ENCODE assay signal across 8 mouse cellular contexts in genomic region chr2:30927844-30928628, GRCm38 (mm10). TPM values are rescaled to one million over a fixed set of nuclear protein-coding genes. Genes with fewer than 3 reads are reported as not detected.
DNase-seq lines count a peak whose midpoint lies in the region; ATAC-seq and TF ChIP-seq lines count a peak whose summit lies in the region.

No protein-coding gene starts in this region.

- H3K4me2 ChIP-seq in intestine, embryonic 14.5 days (ENCODE audit: low read length) = no peak overlapping the region
- H3K4me2 ChIP-seq in limb, embryonic 13.5 days (replicated peaks) = no peak overlapping the region
- H3K4me2 ChIP-seq in midbrain, postnatal 0 days (ENCODE audit: low read depth, low read length, poor library complexity, severe bottlenecking) = no peak overlapping the region

- no peaks in the 10 kb centered on the region for H3K36me3 ChIP-seq in intestine, embryonic 14.5 days (ENCODE audit: control insufficient read depth, insufficient read depth, low read length)
- H3K36me3 ChIP-seq in limb, embryonic 13.5 days = no peaks in the 10 kb centered on the region
- no peaks in the 10 kb centered on the region for H3K36me3 ChIP-seq in midbrain, postnatal 0 days (ENCODE audit: insufficient read depth, low read length)

- H3K27me3 ChIP-seq in intestine, embryonic 14.5 days (replicated peaks; ENCODE audit: control insufficient read depth, insufficient read depth, low read length) = no peaks in the 10 kb centered on the region
- no peaks in the 10 kb centered on the region for H3K27me3 ChIP-seq in limb, embryonic 13.5 days
- H3K27me3 ChIP-seq in midbrain, postnatal 0 days (ENCODE audit: insufficient read depth, low read length) = no peaks in the 10 kb centered on the region

- H3K4me3 ChIP-seq in intestine, embryonic 14.5 days (ENCODE audit: low read depth, low read length) = no peak overlapping the region
- no peak overlapping the region for H3K4me3 ChIP-seq in limb, embryonic 13.5 days
- no peak overlapping the region for H3K4me3 ChIP-seq in midbrain, postnatal 0 days (ENCODE audit: low read depth, low read length)

- WGBS in intestine, embryonic 14.5 days = 18% methylated on average over 13 of the region's 14 CpGs
- 21% methylated on average over 14 of the region's 14 CpGs for WGBS in limb, embryonic 13.5 days
- 25% methylated on average over 14 of the region's 14 CpGs for WGBS in midbrain, postnatal 0 days

- no peaks in the 10 kb centered on the region for H3K9me3 ChIP-seq in intestine, embryonic 14.5 days (ENCODE audit: control insufficient read depth, low read length)
- no peaks in the 10 kb centered on the region for H3K9me3 ChIP-seq in limb, embryonic 13.5 days
- H3K9me3 ChIP-seq in midbrain, postnatal 0 days (ENCODE audit: low read length) = no peaks in the 10 kb centered on the region

- TF ChIP-seq CTCF in midbrain, postnatal 0 days (IDR thresholded peaks at IDR 0.05) = peak; percentile 93

- peak; percentile 87 for DNase-seq in CD4-positive, CD25-positive, alpha-beta regulatory T cell, adult 2 months (ENCODE audit: low read depth, low spot score)
- peak; percentile 91 for DNase-seq in gastrocnemius, postnatal 10 days
- peak; percentile 92 for DNase-seq in intestine, embryonic 14.5 days (ENCODE audit: low spot score)
- DNase-seq in midbrain, postnatal 0 days (ENCODE audit: low spot score) = peak; percentile 88
- DNase-seq in spleen, postnatal 10 days (ENCODE audit: low spot score in 2 of 2) = peak; percentile 81 to 91

- H3K27ac ChIP-seq in intestine, embryonic 14.5 days (ENCODE audit: low read depth) = no peak overlapping the region; the same call in 1 of the 2 replicates
- H3K27ac ChIP-seq in limb, embryonic 13.5 days = no peak overlapping the region
- H3K27ac ChIP-seq in midbrain, postnatal 0 days (ENCODE audit: low read depth, low read length) = peak overlapping the region; percentile 55

- no peak overlapping the region for H3K9ac ChIP-seq in intestine, embryonic 14.5 days (ENCODE audit: low read length)
- H3K9ac ChIP-seq in limb, embryonic 13.5 days = no peak overlapping the region
- no peak overlapping the region for H3K9ac ChIP-seq in midbrain, postnatal 0 days (replicated peaks; ENCODE audit: low read length, poor library complexity, severe bottlenecking)

- peaks cover 14% of the 10 kb centered on the region for H3K4me1 ChIP-seq in intestine, embryonic 14.5 days (replicated peaks; ENCODE audit: control insufficient read depth, insufficient read depth, low read length)
- peaks cover 27% of the 10 kb centered on the region for H3K4me1 ChIP-seq in limb, embryonic 13.5 days
- 0 out of 2 replicates have a peak, but pooled peaks cover 2% of the 10 kb centered on the region for H3K4me1 ChIP-seq in midbrain, postnatal 0 days (ENCODE audit: insufficient read depth, low read length)

- no peak for ATAC-seq in CD4-positive, CD25-positive, alpha-beta regulatory T cell, adult 4 months
- ATAC-seq in common myeloid progenitor, adult 5-6 weeks (replicated peaks; ENCODE audit: low read depth, poor library complexity, severe bottlenecking) = peak; percentile 59
- no peak; the same call in 1 of the 2 replicates for ATAC-seq in intestine, embryonic 14.5 days (replicated peaks; ENCODE audit: low FRiP score, low TSS enrichment, low read depth)
- ATAC-seq in limb, embryonic 13.5 days (ENCODE audit: low FRiP score, low read depth) = peak; percentile 77
- ATAC-seq in midbrain, postnatal 0 days (ENCODE audit: low FRiP score) = 0 out of 2 replicates have a peak, but pooled peaks have one; percentile 45

RNA-seq across cellular contexts. Expression of gene Ptges, which starts 1.6 kb away (rescaled TPM):
- polyA plus RNA-seq in CD4-positive, CD25-positive, alpha-beta regulatory T cell, adult 4 months (2017; shearing (Covaris generic)) = not detected
- 0.15 TPM in 1 of 2 replicates, not detected in the other for total RNA-seq in common myeloid progenitor, adult 5-6 weeks (2017)
- 1 to 10 TPM; 7.4 to 9.0 TPM for total RNA-seq in gastrocnemius, postnatal 10 days (2021)
- polyA plus RNA-seq in intestine, embryonic 14.5 days (2014; fragmentation: Nextera tagmentation; extraction: Ambion mirVana) = 3.7 and 4.5 TPM in 2 replicates
- 14.1 and 16.4 TPM in 2 replicates for polyA plus RNA-seq in limb, embryonic 13.5 days (2015; fragmentation: Nextera tagmentation; extraction: Ambion mirVana)
- total RNA-seq in midbrain, postnatal 0 days (2014; rRNA removed) = 6.7 and 19.8 TPM in 2 replicates
- polyA plus RNA-seq in midbrain, postnatal 0 days (2015; fragmentation: Nextera tagmentation; extraction: Ambion mirVana) = 8.0 and 8.5 TPM in 2 replicates

RNA-seq across cellular contexts. Expression of gene Tor1b, which starts 24.7 kb away (rescaled TPM):
- 10 to 100 TPM; 24.5 to 25.6 TPM for polyA plus RNA-seq in CD4-positive, CD25-positive, alpha-beta regulatory T cell, adult 4 months (2017; shearing (Covaris generic))
- 30.4 and 31.7 TPM in 2 replicates for total RNA-seq in common myeloid progenitor, adult 5-6 weeks (2017)
- 10 to 100 TPM; 20.9 to 23.4 TPM for total RNA-seq in gastrocnemius, postnatal 10 days (2021)
- 29.1 and 32.0 TPM in 2 replicates for polyA plus RNA-seq in intestine, embryonic 14.5 days (2014; fragmentation: Nextera tagmentation; extraction: Ambion mirVana)
- 33.0 and 33.5 TPM in 2 replicates for polyA plus RNA-seq in limb, embryonic 13.5 days (2015; fragmentation: Nextera tagmentation; extraction: Ambion mirVana)
- 27.1 and 28.3 TPM in 2 replicates for total RNA-seq in midbrain, postnatal 0 days (2014; rRNA removed)
- polyA plus RNA-seq in midbrain, postnatal 0 days (2015; fragmentation: Nextera tagmentation; extraction: Ambion mirVana) = 16.4 and 17.0 TPM in 2 replicates

RNA-seq across cellular contexts. Expression of gene Tor1a, which starts 39.7 kb away (rescaled TPM):
- polyA plus RNA-seq in CD4-positive, CD25-positive, alpha-beta regulatory T cell, adult 4 months (2017; shearing (Covaris generic)) = 10 to 100 TPM; 66.2 to 86.1 TPM
- 43.6 and 52.2 TPM in 2 replicates for total RNA-seq in common myeloid progenitor, adult 5-6 weeks (2017)
- 10 to 100 TPM; 13.7 to 18.4 TPM for total RNA-seq in gastrocnemius, postnatal 10 days (2021)
- polyA plus RNA-seq in intestine, embryonic 14.5 days (2014; fragmentation: Nextera tagmentation; extraction: Ambion mirVana) = 69.4 and 69.6 TPM in 2 replicates
- polyA plus RNA-seq in limb, embryonic 13.5 days (2015; fragmentation: Nextera tagmentation; extraction: Ambion mirVana) = 82.7 and 91.4 TPM in 2 replicates
- 68.9 and 88.7 TPM in 2 replicates for total RNA-seq in midbrain, postnatal 0 days (2014; rRNA removed)
- 90.3 and 95.4 TPM in 2 replicates for polyA plus RNA-seq in midbrain, postnatal 0 days (2015; fragmentation: Nextera tagmentation; extraction: Ambion mirVana)

RNA-seq across cellular contexts. Expression of gene BC005624, which starts 54.0 kb away (rescaled TPM):
- polyA plus RNA-seq in CD4-positive, CD25-positive, alpha-beta regulatory T cell, adult 4 months (2017; shearing (Covaris generic)) = 100 to 1,000 TPM in 1 of 2 experiments, 10 to 100 TPM in 1; 86.1 to 107 TPM
- 69.7 and 74.5 TPM in 2 replicates for total RNA-seq in common myeloid progenitor, adult 5-6 weeks (2017)
- total RNA-seq in gastrocnemius, postnatal 10 days (2021) = 10 to 100 TPM; 16.5 to 19.0 TPM
- 45.3 and 51.6 TPM in 2 replicates for polyA plus RNA-seq in intestine, embryonic 14.5 days (2014; fragmentation: Nextera tagmentation; extraction: Ambion mirVana)
- polyA plus RNA-seq in limb, embryonic 13.5 days (2015; fragmentation: Nextera tagmentation; extraction: Ambion mirVana) = 59.7 and 59.9 TPM in 2 replicates
- 34.8 and 41.7 TPM in 2 replicates for total RNA-seq in midbrain, postnatal 0 days (2014; rRNA removed)
- polyA plus RNA-seq in midbrain, postnatal 0 days (2015; fragmentation: Nextera tagmentation; extraction: Ambion mirVana) = 86.7 and 93.1 TPM in 2 replicates

RNA-seq across cellular contexts. Expression of gene Usp20, which starts 54.0 kb away (rescaled TPM):
- 10 to 100 TPM; 11.0 to 25.8 TPM for polyA plus RNA-seq in CD4-positive, CD25-positive, alpha-beta regulatory T cell, adult 4 months (2017; shearing (Covaris generic))
- 2.2 and 5.7 TPM in 2 replicates for total RNA-seq in common myeloid progenitor, adult 5-6 weeks (2017)
- 10 to 100 TPM; 17.4 to 29.4 TPM for total RNA-seq in gastrocnemius, postnatal 10 days (2021)
- 11.1 and 15.4 TPM in 2 replicates for polyA plus RNA-seq in intestine, embryonic 14.5 days (2014; fragmentation: Nextera tagmentation; extraction: Ambion mirVana)
- 21.6 and 22.9 TPM in 2 replicates for polyA plus RNA-seq in limb, embryonic 13.5 days (2015; fragmentation: Nextera tagmentation; extraction: Ambion mirVana)
- 36.6 and 41.2 TPM in 2 replicates for total RNA-seq in midbrain, postnatal 0 days (2014; rRNA removed)
- 32.5 and 32.8 TPM in 2 replicates for polyA plus RNA-seq in midbrain, postnatal 0 days (2015; fragmentation: Nextera tagmentation; extraction: Ambion mirVana)

Comparison
In these comparisons a context has a peak if more than half of its experiments do, and no peak if none do; other contexts are left out.
1. ATAC-seq: peak in common myeloid progenitor, adult 5-6 weeks (single experiment), limb, embryonic 13.5 days (single experiment) and midbrain, postnatal 0 days (single experiment); none in CD4-positive, CD25-positive, alpha-beta regulatory T cell, adult 4 months (single experiment) and intestine, embryonic 14.5 days (single experiment).
2. Peak in every context shown above with its lines, with median percentiles within 50 percentile points of each other: DNase-seq.